Mouse (Mus musculus) CH12.LX (cell line): ENCODE measurements around the gene Sigirr. TPM values are rescaled to one million over a fixed set of nuclear protein-coding genes. Genes with fewer than 3 reads are reported as not detected.

Source experiments
- DNase-seq: peaks from one replicate; pipeline ENCODE4 v3.0.0-alpha.2; 2013; ENCODE audit errors: extremely low read depth
- H3K27ac ChIP-seq: 2 replicates; pipeline ENCODE4 v1.5.1; 2012; ENCODE audit warnings: low read depth, mild to moderate bottlenecking, control low read depth, moderate library complexity; ENCODE audit not compliant: insufficient read depth
- H3K27me3 ChIP-seq: replicated peaks from 2 replicates; pipeline ENCODE3; 2012; ENCODE audit warnings: inconsistent platforms
- H3K36me3 ChIP-seq, 2 experiments: replicated peaks in 1 of 2; 2 replicates each; pipeline versions ENCODE3 to v1.6.1; 2012; ENCODE audit warnings: inconsistent platforms in 1 of 2, low read length in 1 of 2, mild to moderate bottlenecking in 1 of 2, mixed read lengths in 1 of 2, moderate library complexity in 1 of 2; ENCODE audit not compliant: control insufficient read depth in 1 of 2, insufficient read depth in 1 of 2
- H3K4me1 ChIP-seq, 2 experiments: 2 replicates each; pipeline ENCODE4 v1.6.1; 2012; ENCODE audit warnings: inconsistent platforms in 1 of 2, moderate library complexity in 1 of 2; ENCODE audit not compliant: insufficient read depth in 2 of 2, control insufficient read depth in 1 of 2
- H3K4me2 ChIP-seq: 2 replicates; pipeline ENCODE4 v1.6.1; 2012; ENCODE audit warnings: low read depth, mild to moderate bottlenecking, control low read depth; ENCODE audit not compliant: poor library complexity, insufficient read depth, severe bottlenecking
- H3K4me3 ChIP-seq, 3 experiments: fragments of 150-350 bp in 1 of 3; sonication (generic) in 1 of 3; replicated peaks in 1 of 3; 2 replicates each; pipeline versions ENCODE3 to v1.5.1; 2011 to 2012; ENCODE audit warnings: low read depth in 2 of 3, low read length in 2 of 3, mild to moderate bottlenecking in 2 of 3, moderate library complexity in 2 of 3, control low read depth in 1 of 3, improper control_type of control experiment in 1 of 3, inconsistent platforms in 1 of 3, mixed read lengths in 1 of 3; ENCODE audit not compliant: poor library complexity in 1 of 3
- H3K79me2 ChIP-seq: replicated peaks from 2 replicates; pipeline ENCODE4 v1.6.1; 2012; ENCODE audit warnings: mild to moderate bottlenecking, moderate library complexity; ENCODE audit not compliant: control insufficient read depth, poor library complexity, insufficient read depth, severe bottlenecking; ENCODE audit errors: extremely low read depth
- H3K9ac ChIP-seq: 2 replicates; pipeline ENCODE4 v1.6.1; 2012; ENCODE audit warnings: low read depth, mild to moderate bottlenecking, control low read depth, moderate library complexity; ENCODE audit not compliant: insufficient read depth
- H3K9me3 ChIP-seq: replicated peaks from 2 replicates; pipeline ENCODE3; 2012; ENCODE audit warnings: low read length, inconsistent platforms, mixed read lengths
- BHLHE40 ChIP-seq: IDR thresholded peaks from 2 replicates; pipeline ENCODE4 v1.6.1; 2011; ENCODE audit warnings: mild to moderate bottlenecking, low read depth, low read length, improper control_type of control experiment
- CHD2 ChIP-seq: IDR thresholded peaks from 2 replicates; pipeline ENCODE4 v1.6.1; 2011; ENCODE audit warnings: low read length, improper control_type of control experiment
- CTCF ChIP-seq, 2 experiments: IDR thresholded peaks in 1 of 2; conservative IDR thresholded peaks in 1 of 2; 2 replicates each; pipeline ENCODE4 v1.5.1; 2011 to 2012; ENCODE audit warnings: low read depth in 2 of 2, low read length in 2 of 2, improper control_type of control experiment in 1 of 2, inconsistent platforms in 1 of 2, mild to moderate bottlenecking in 1 of 2, moderate library complexity in 1 of 2
- E2F4 ChIP-seq: IDR thresholded peaks from 2 replicates; pipeline ENCODE4 v1.6.1; 2011; ENCODE audit warnings: low read depth, low read length, improper control_type of control experiment; ENCODE audit not compliant: insufficient replicate concordance
- EP300 ChIP-seq: IDR thresholded peaks from 2 replicates; pipeline ENCODE4 v1.6.1; 2011; ENCODE audit warnings: low read length, improper control_type of control experiment
- IRF4 ChIP-seq: IDR thresholded peaks from 2 replicates; pipeline ENCODE4 v1.6.1; 2014; ENCODE audit warnings: low read depth, mild to moderate bottlenecking, inconsistent platforms, low read length, improper control_type of control experiment
- JUN ChIP-seq: IDR thresholded peaks from 2 replicates; pipeline ENCODE4 v1.6.1; 2011; ENCODE audit warnings: low read depth, mild to moderate bottlenecking, low read length, improper control_type of control experiment, moderate library complexity; ENCODE audit not compliant: insufficient read depth
- MAFK ChIP-seq: IDR thresholded peaks from 2 replicates; pipeline ENCODE4 v1.6.1; 2011; ENCODE audit warnings: low read length, improper control_type of control experiment; ENCODE audit not compliant: insufficient replicate concordance
- MYC ChIP-seq: IDR thresholded peaks from 2 replicates; pipeline ENCODE4 v1.6.1; 2011; ENCODE audit warnings: low read depth, mild to moderate bottlenecking, improper control_type of control experiment, low read length
- NELFE ChIP-seq: IDR thresholded peaks from 2 replicates; pipeline ENCODE4 v1.6.1; 2011; ENCODE audit warnings: low read depth, low read length, improper control_type of control experiment
- PAX5 ChIP-seq: IDR thresholded peaks from 2 replicates; pipeline ENCODE4 v1.6.1; 2012; ENCODE audit warnings: low read length, inconsistent platforms, mixed read lengths
- POLR2A ChIP-seq: IDR thresholded peaks from 2 replicates; pipeline ENCODE4 v1.6.1; 2011; ENCODE audit warnings: low read depth, mild to moderate bottlenecking, improper control_type of control experiment, low read length
- RCOR1 ChIP-seq: conservative IDR thresholded peaks from 2 replicates; pipeline ENCODE4 v1.6.1; 2012; ENCODE audit warnings: low read depth, mild to moderate bottlenecking, inconsistent platforms, low read length, improper control_type of control experiment
- TBP ChIP-seq: conservative IDR thresholded peaks from 2 replicates; pipeline ENCODE4 v1.6.1; 2011; ENCODE audit warnings: low read depth, low read length, improper control_type of control experiment
- TCF12 ChIP-seq: IDR thresholded peaks from 2 replicates; pipeline ENCODE4 v1.6.1; 2014; ENCODE audit warnings: low read depth, mild to moderate bottlenecking, inconsistent platforms, low read length, improper control_type of control experiment
- UBTF ChIP-seq: IDR thresholded peaks from 2 replicates; pipeline ENCODE4 v1.6.1; 2012; ENCODE audit warnings: low read depth, mild to moderate bottlenecking, inconsistent platforms, low read length, improper control_type of control experiment, moderate library complexity
- USF1 ChIP-seq: IDR thresholded peaks from 2 replicates; pipeline ENCODE4 v1.6.1; 2014; ENCODE audit warnings: low read depth, mild to moderate bottlenecking, inconsistent platforms, low read length, improper control_type of control experiment
- ZC3H11A ChIP-seq: IDR thresholded peaks from 2 replicates; pipeline ENCODE4 v1.6.1; 2012; ENCODE audit warnings: low read depth, mild to moderate bottlenecking, inconsistent platforms, low read length, improper control_type of control experiment
- ZKSCAN1 ChIP-seq: IDR thresholded peaks from 2 replicates; pipeline ENCODE4 v1.6.1; 2012; ENCODE audit warnings: low read depth, inconsistent platforms, low read length, improper control_type of control experiment, borderline replicate concordance
- ZMIZ1 ChIP-seq: IDR thresholded peaks from 2 replicates; pipeline ENCODE4 v1.6.1; 2012; ENCODE audit warnings: low read depth, mild to moderate bottlenecking, inconsistent platforms, low read length, improper control_type of control experiment
- ZNF384 ChIP-seq: IDR thresholded peaks from 2 replicates; pipeline ENCODE4 v1.6.1; 2012; ENCODE audit warnings: low read depth, low read length, improper control_type of control experiment, inconsistent platforms
- dilution Hi-C: fragments of 300-500 bp; cut with MboI; formaldehyde crosslinking; loops from 2 replicates; pipeline ENCODE4 v1.14.3; 2020; ENCODE audit warnings: low sequenced_read_pairs; ENCODE audit not compliant: extremely low pct_unique_long_range_greater_than_20kb, extremely low pct_ligation_motif_present
- in situ Hi-C: fragments of 300-500 bp; cut with MboI; formaldehyde crosslinking; loops from 3 replicates; pipeline ENCODE4 v1.14.3; 2019; ENCODE audit warnings: low sequenced_read_pairs, low pct_ligation_motif_present, low pct_unique_long_range_greater_than_20kb, mixed read lengths
- polyA plus RNA-seq: library from polyadenylated mRNA; unstranded; fragments of >175 nt; gene quantifications from 2 replicates; pipeline ENCODE4 v1.2.1, GENCODE M21; 2012; ENCODE audit warnings: low read depth; ENCODE audit not compliant: insufficient read length
- total RNA-seq, 2 experiments: library from RNA; depleted of rRNA; stranded (reverse); fragments of 300-350 nt in 1 of 2; fragments of >200 nt in 1 of 2; gene quantifications; 2 replicates each; pipeline ENCODE4 v1.2.3; 2012 to 2014

Gene Sigirr
- total and polyA plus RNA-seq, 3 experiments: 15.6 to 19.2 (median 16.1) TPM

DNA sequence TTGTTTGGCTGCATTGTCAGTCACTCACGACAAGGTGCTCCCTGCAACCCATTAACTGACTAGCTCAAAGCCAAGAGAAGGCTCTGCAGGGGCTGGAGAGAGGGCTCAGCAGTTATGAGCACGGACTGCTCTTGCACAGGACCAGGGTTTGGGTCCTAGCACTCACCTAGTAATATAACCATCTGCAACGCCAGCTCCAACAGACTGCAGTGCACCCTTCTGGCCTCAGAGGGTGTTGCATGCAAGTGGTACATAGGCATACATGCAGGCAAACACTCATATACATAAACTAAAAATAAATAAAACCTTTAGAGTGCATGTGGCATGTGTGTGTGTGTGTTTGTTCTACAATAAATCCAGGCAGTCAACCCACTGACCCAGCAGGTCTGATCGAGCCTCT, 44.6 kb downstream of the Sigirr start:
- no peaks in the 10 kb centered on the region for H3K36me3 ChIP-seq
- H3K4me3 ChIP-seq: no peak overlapping the region
- H3K9me3 ChIP-seq: peaks cover 16% of the 10 kb centered on the region
- no peaks in the 10 kb centered on the region for H3K79me2 ChIP-seq
- in situ Hi-C loops: no loop called here
- no peak overlapping the region for H3K9ac ChIP-seq
- TF ChIP-seq UBTF: no peak
- peak in 1 of 2 experiments; percentile 14; a peak in 1 of 4 replicates for TF ChIP-seq CTCF (conservative IDR thresholded peaks at IDR 0.05 in 1 of 2, IDR thresholded peaks at IDR 0.05 in 1 of 2; ENCODE audit: low read depth in 2 of 2, low read length in 2 of 2)
- no peak for TF ChIP-seq TBP
- TF ChIP-seq MAFK: no peak
- peaks cover 32% of the 10 kb centered on the region for H3K27me3 ChIP-seq
- no peak overlapping the region for H3K27ac ChIP-seq
- no peak overlapping the region for H3K4me2 ChIP-seq
- H3K4me1 ChIP-seq: peaks cover 15 to 38% of the 10 kb centered on the region in 2 experiments
- DNase-seq: no peak
- dilution Hi-C loops: no loop called here

- Histone ChIP-seq H3K4me2 (no peak overlapping the region), H3K79me2 (no peaks in the 10 kb centered on the region), H3K9ac (no peak overlapping the region), H3K27me3 (peaks cover 8% of the 10 kb centered on the region), H3K27ac (no peak overlapping the region), H3K4me1 (peaks cover 4 to 20% of the 10 kb centered on the region in 2 experiments; a peak in 3 of 4 replicates), H3K9me3 (peaks cover 20% of the 10 kb centered on the region), H3K4me3 (no peak overlapping the region), H3K36me3 (no peaks in the 10 kb centered on the region)
- in situ Hi-C loops: loop anchor here (5.0 kb wide), 3 partner anchors 35 to 205 kb away; partner anchors contain the start of genes Gm45717, Ifitm2, Odf3 and Scgb1c1
- no peak for DNase-seq
- dilution Hi-C loops: no loop called here
- no peak for TF ChIP-seq ZC3H11A
- TF ChIP-seq ZMIZ1: no peak
- no peak for TF ChIP-seq UBTF
- TF ChIP-seq TCF12: no peak
- TF ChIP-seq MYC: no peak
- TF ChIP-seq JUN: no peak
- no peak for TF ChIP-seq ZKSCAN1
- TF ChIP-seq USF1: no peak
- TF ChIP-seq RCOR1: no peak
- no peak for TF ChIP-seq PAX5
- TF ChIP-seq E2F4: no peak
- no peak for TF ChIP-seq CHD2
- no peak for TF ChIP-seq TBP
- TF ChIP-seq BHLHE40: no peak
- TF ChIP-seq POLR2A: no peak
- TF ChIP-seq EP300: no peak
- TF ChIP-seq ZNF384: no peak
- no peak for TF ChIP-seq IRF4
- no peak for TF ChIP-seq NELFE
Observed at GRCm38 (mm10) chr7:141052421-141052820, 48.0 kb downstream of the Sigirr start.
